Mouse (Mus musculus) lung, adult 2 months (tissue): ENCODE results near the gene Gm12169. TPM values are rescaled to one million over a fixed set of nuclear protein-coding genes. Genes with fewer than 3 reads are reported as not detected.

ENCODE experiments used
- DNase-seq: peaks from one replicate; pipeline ENCODE4 v3.0.0; 2022
- H3K4me1 ChIP-seq: fragments of 200-500 bp; 2 replicates; pipeline ENCODE4 v1.6.1; 2011; ENCODE audit warnings: low read length; ENCODE audit not compliant: control insufficient read depth, insufficient read depth
- H3K4me3 ChIP-seq: fragments of 200-500 bp; replicated peaks from 2 replicates; pipeline ENCODE3; 2011; ENCODE audit warnings: low read depth, mild to moderate bottlenecking, control low read depth, low read length; ENCODE audit errors: extremely low read depth
- CTCF ChIP-seq: fragments of 200-500 bp; IDR thresholded peaks from 2 replicates; pipeline ENCODE4 v1.5.1; 2011; ENCODE audit warnings: mild to moderate bottlenecking, low read length, control low read depth; ENCODE audit not compliant: insufficient read depth
- POLR2A ChIP-seq: fragments of 200-500 bp; IDR thresholded peaks from 2 replicates; pipeline ENCODE4 v1.6.1; 2011; ENCODE audit warnings: low read depth, mild to moderate bottlenecking, control low read depth, low read length, borderline replicate concordance; ENCODE audit errors: extremely low read depth
- WGBS: fragments of 180-500 bp; shearing (Covaris S2); methylation state at CpG from one replicate; pipeline ENCODE4 v1.1.7; 2018; 5-methylcytosine and 5-hydroxymethylcytosine counted together
- polyA plus RNA-seq: library from polyadenylated mRNA; depleted of rRNA; stranded (reverse); fragments of >200 nt; gene quantifications from 2 replicates; pipeline ENCODE4 v1.2.3, GENCODE M21; 2012

Gene Gm12169
- polyA plus RNA-seq, 1 experiment = not detected

DNA sequence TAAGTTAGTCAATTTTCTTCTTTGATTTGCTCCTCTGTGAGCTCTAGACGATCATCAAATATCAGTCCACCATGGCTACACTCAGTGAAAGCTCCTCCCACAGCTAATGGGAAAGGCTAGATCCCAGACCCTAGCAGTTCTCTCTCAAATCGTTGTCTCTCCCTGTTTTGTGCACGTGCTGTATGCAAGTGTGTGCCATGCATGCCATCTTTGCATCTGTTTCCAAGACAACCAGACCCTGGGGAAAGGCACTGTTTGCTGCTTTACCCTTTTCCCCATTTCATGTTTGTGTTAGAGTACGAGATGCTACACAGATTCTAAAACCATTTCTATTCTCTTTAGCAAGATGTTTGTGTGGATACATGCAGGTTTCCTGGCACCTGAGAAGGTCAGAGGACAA lies 13.0 kb downstream of the Gm12169 start:
- WGBS = 73% methylated on average over 4 of the region's 4 CpGs
- H3K4me1 ChIP-seq = no peaks in the 10 kb centered on the region
- H3K4me3 ChIP-seq = no peak overlapping the region
- no peak for DNase-seq
- TF ChIP-seq POLR2A (no peak), CTCF (no peak)

DNA sequence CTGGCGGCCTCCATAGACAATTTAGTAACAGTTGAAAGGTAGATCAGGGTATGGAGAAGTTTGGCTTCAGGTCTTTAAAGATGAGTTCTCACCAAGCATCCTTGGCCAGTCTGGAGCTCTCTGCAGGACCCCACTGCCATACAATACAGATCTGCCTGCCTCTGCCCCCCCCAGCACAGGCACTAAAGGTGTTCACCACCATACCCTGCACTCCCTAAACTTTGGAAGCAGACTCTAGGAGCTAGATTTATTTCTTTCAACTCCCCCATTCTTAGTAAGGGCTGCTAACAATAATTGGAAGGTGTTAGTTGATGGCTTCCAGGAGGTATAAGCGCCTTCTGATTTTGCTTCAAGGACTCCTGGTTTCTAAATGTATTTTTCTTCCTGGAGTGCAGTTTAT lies 19.5 kb downstream of the Gm12169 start:
- no peak for DNase-seq
- TF ChIP-seq CTCF = no peak
- no peak for TF ChIP-seq POLR2A
- 79% methylated on average over 2 of the region's 2 CpGs for WGBS
- no peak overlapping the region for H3K4me3 ChIP-seq
- H3K4me1 ChIP-seq = no peaks in the 10 kb centered on the region

DNA sequence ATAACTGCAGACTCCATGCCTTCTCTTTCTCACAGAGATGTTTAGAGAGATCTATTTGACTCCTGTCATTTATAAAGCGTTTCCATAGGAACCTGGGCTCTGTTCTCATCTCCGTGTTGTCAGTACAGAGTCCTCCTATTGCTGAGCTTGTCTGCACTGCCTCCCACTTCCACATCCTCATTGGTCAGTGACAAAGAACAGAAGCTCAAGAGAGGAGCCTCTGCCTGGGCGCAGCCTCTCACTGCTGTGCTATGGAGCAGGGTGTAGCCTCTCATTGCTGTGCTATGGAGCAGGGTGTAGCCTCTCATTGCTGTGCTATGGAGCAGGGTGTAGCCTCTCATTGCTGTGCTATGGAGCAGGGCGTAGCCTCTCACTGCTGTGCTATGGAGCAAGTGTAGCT lies 25.7 kb downstream of the Gm12169 start:
- no peak for TF ChIP-seq CTCF
- TF ChIP-seq POLR2A = no peak
- WGBS = 84% methylated on average over 4 of the region's 4 CpGs
- no peak overlapping the region for H3K4me3 ChIP-seq
- no peaks in the 10 kb centered on the region for H3K4me1 ChIP-seq
- DNase-seq = no peak

DNA sequence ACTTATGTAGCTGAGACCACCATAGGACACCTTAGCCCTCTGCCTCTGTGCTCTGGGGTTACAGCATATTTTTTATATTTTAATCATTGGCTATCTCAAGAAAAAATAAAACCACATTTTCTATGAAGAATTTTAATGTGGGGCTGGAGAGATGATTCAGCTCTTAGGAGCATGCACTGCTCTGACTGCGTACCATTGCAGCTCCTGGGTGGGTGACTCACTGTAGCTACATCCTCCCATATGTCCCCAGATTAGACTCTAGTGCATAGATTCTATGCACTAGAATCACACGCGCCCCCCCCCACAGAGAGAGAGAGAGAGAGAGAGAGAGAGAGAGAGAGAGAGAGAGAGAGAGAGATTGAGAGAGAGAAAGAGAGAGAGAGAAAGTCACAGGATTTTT lies 28.7 kb downstream of the Gm12169 start:
- Histone ChIP-seq H3K4me3 (no peak overlapping the region), H3K4me1 (no peaks in the 10 kb centered on the region)
- no peak for TF ChIP-seq POLR2A
- 89% methylated on average over 3 of the region's 3 CpGs for WGBS
- no peak for DNase-seq

DNA sequence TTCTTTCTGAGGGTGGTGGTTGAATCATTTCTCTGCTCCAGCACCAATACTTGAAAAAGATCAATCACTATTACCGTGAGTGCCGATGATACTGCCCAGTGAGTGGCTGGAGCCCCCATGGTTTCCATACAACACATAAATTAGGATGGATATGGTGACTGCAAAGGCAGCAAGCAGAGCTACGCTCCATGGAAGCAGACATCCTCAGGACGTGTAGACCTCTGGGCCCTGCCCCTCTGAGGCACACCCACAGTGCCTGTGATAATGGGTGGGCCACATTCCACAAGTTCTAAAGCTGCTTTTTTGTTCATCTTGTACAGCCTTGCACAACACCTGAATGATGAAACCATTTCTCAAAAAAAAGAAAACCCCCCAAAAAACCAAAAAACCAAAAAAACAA lies 37.1 kb downstream of the Gm12169 start:
- H3K4me3 ChIP-seq = no peak overlapping the region
- no peak for DNase-seq
- TF ChIP-seq POLR2A = no peak
- 78% methylated on average over 4 of the region's 4 CpGs for WGBS
- 0 out of 2 replicates have a peak, but pooled peaks cover 2% of the 10 kb centered on the region for H3K4me1 ChIP-seq

DNA sequence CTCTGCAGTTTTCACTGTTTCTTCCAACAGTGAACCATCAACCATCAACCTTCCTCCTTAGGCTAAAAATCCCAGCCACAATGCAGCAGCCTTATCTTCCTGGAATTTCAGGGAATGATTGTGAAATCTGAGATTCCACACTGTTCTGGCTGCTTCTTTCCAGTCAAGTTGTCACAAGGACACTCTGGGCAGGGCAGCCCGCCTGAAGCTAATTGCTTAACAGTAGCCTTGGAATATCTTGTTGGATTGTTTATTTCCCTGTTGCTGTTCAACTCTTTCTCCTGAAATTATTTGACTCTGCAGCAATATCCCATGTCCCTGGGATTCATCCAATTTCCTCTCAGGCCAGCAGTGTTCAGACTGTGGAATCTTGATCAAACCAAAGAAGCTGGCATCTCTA lies 40.7 kb downstream of the Gm12169 start:
- Histone ChIP-seq H3K4me1 (0 out of 2 replicates have a peak, but pooled peaks cover 2% of the 10 kb centered on the region), H3K4me3 (no peak overlapping the region)
- WGBS = 44% methylated on average over 1 of the region's 1 CpGs
- peak; percentile 8 for DNase-seq
- no peak for TF ChIP-seq POLR2A
- no peak for TF ChIP-seq CTCF

DNA sequence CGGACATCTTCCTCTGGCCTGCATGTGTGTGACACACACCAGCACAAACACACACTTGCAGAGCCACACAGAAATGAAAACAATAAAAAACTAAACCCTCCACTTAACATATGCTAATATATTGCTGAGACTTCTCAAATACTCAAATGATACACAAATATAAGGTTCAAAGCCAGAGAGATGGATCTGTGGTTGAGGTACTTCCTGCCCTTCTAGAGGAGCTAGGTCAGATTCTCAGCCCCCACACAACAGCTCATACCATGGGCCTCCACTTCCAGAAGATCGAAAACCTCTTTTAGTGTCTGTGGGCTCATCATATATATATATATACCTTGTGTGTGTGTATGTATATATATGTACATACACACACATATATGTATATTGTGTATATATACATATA lies 42.0 kb downstream of the Gm12169 start:
- no peak for DNase-seq
- no peak overlapping the region for H3K4me3 ChIP-seq
- WGBS = 95% methylated on average over 2 of the region's 2 CpGs
- TF ChIP-seq CTCF (no peak), POLR2A (no peak)
- H3K4me1 ChIP-seq = 0 out of 2 replicates have a peak, but pooled peaks cover 2% of the 10 kb centered on the region

DNA sequence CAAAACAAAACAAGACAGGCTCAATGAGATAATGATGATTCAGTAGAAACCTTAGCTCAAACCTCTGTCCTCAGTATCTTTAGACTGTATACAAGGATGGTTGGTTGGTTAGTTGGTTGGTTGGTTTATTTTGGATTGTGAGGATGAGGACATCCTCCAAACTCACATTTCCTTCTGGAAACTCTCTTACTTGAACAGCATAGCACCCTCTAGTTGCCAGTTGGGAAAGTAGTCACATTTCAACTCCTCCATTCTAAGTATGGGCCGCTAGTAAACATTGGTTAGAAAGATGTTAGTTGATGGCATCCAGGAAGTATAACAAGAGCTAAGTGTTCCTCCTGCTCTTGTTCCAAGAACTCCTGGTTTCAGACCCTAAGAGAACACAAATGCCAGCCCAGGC lies 45.1 kb downstream of the Gm12169 start:
- Histone ChIP-seq H3K4me3 (no peak overlapping the region), H3K4me1 (no peaks in the 10 kb centered on the region)
- no peak for DNase-seq
- TF ChIP-seq CTCF (no peak), POLR2A (no peak)
- WGBS = 88% methylated on average over 1 of the region's 1 CpGs

DNA sequence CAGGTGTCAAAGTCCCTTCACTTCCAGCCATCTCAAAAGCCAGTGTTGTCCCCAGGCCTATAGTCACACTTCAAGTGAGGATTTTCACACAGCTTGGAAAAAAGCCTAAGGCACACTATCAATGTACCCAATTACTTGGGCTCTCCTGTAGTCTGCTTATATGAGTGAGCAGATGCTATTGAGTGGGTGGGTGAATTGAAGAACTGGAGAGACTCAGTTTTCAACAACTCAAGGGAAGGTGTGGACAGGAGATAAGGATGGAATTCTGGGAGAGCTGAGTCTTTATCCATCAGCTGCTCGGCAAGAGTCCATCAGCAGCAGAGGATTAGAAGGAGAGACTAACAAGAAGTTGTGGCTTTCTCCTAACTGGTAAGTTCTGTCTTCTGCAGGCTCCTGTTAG lies 47.3 kb downstream of the Gm12169 start, which contains the start of gene BC053393:
BC053393 (plus strand) TSS at position 210 of the 400 bp plus-strand sequence.
- DNase-seq = no peak
- WGBS = 53% methylated on average over 1 of the region's 1 CpGs
- Histone ChIP-seq H3K4me3 (no peak within 1 kb of the TSS), H3K4me1 (no peaks in the 10 kb centered on the region)
- TF ChIP-seq CTCF = no peak

DNA sequence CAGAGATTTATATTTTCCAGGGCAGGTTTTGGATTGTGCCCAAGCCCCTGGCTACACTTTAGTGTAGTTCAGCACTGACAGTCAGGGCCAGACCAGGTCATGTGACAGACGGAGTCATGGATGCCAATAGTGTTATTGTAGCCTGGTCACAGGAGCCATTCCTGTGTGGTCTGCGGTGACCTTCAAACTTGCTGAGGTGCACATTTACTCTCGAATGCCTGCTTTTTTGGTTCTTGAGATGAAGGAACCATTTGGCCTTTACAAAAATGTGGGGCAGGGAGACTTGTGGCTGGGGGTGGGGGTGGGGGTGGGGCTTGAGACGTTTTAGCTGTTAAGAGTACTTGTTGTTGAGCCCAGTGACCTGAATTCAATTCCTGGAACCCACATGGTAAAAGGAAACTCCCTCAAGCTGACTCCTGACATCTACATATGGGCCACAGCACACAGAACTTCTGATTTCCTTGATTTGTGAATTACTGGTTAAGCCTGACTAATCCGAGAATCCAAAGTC lies 54.8 kb downstream of the Gm12169 start:
- DNase-seq = no peak

More for the DNA sequence above, 54.8 kb downstream of the Gm12169 start:
- Histone ChIP-seq H3K4me1 (no peaks in the 10 kb centered on the region), H3K4me3 (no peak overlapping the region)
- TF ChIP-seq POLR2A = no peak
- TF ChIP-seq CTCF = no peak
- 48% methylated on average over 5 of the region's 5 CpGs for WGBS
